Mouse (Mus musculus) cortical plate, adult 2 months (tissue): ENCODE measurements around the gene Man2b2.
"Not testable (repeated sequence)": the region's sequence is repeated elsewhere in the genome, so short reads cannot be mapped to it uniquely, and the experiment has no call there.

Experiments
- CTCF ChIP-seq: fragments of 200-500 bp; IDR thresholded peaks from 2 replicates; pipeline ENCODE4 v1.5.1; 2011; ENCODE audit warnings: mild to moderate bottlenecking, control low read depth, low read length; ENCODE audit not compliant: insufficient read depth; ENCODE audit errors: extremely low read depth
- POLR2A ChIP-seq: fragments of 200-500 bp; IDR thresholded peaks from 2 replicates; pipeline ENCODE4 v1.6.1; 2011; ENCODE audit warnings: mild to moderate bottlenecking, low read length, control low read depth; ENCODE audit not compliant: insufficient read depth; ENCODE audit errors: extremely low read depth

GRCm38 (mm10) chr5:36796296-36797014, 34.0 kb downstream of the Man2b2 start, which contains the start of gene Mrfap1:
- peak; percentile 23 for TF ChIP-seq POLR2A
- not testable (repeated sequence) for TF ChIP-seq CTCF
